Mouse (Mus musculus) forebrain, embryonic 12.5 days (tissue): ENCODE measurements around the gene Rnls. TPM values are rescaled to one million over a fixed set of nuclear protein-coding genes. Genes with fewer than 3 reads are reported as not detected.

Source experiments
- ATAC-seq: fragments of 200-750 bp; cut with Nextera tagmentation; 2 replicates; pipeline ENCODE4 v1.8.0; 2017; ENCODE audit warnings: moderate TSS enrichment; ENCODE audit not compliant: low FRiP score
- H3K27ac ChIP-seq: fragments of 300-500 bp; sonication (generic); 2 replicates; pipeline ENCODE4 v1.5.1; 2016; ENCODE audit warnings: mild to moderate bottlenecking
- H3K27me3 ChIP-seq: fragments of 300-500 bp; sonication (generic); 2 replicates; pipeline ENCODE4 v1.6.1; 2016; ENCODE audit warnings: mild to moderate bottlenecking
- H3K36me3 ChIP-seq: fragments of 300-500 bp; sonication (generic); replicated peaks from 2 replicates; pipeline ENCODE4 v1.6.1; 2016; ENCODE audit warnings: mild to moderate bottlenecking
- H3K4me1 ChIP-seq: fragments of 300-500 bp; sonication (generic); 2 replicates; pipeline ENCODE4 v1.6.1; 2016
- H3K4me2 ChIP-seq: fragments of 300-500 bp; sonication (generic); 2 replicates; pipeline ENCODE4 v1.6.1; 2016; ENCODE audit warnings: mild to moderate bottlenecking, moderate library complexity
- H3K4me3 ChIP-seq: fragments of 300-500 bp; sonication (generic); replicated peaks from 2 replicates; pipeline ENCODE4 v1.5.1; 2016; ENCODE audit warnings: mild to moderate bottlenecking
- H3K9ac ChIP-seq: fragments of 300-500 bp; sonication (generic); 2 replicates; pipeline ENCODE4 v1.6.1; 2016; ENCODE audit warnings: mild to moderate bottlenecking
- H3K9me3 ChIP-seq: fragments of 300-500 bp; sonication (generic); 2 replicates; pipeline ENCODE4 v1.6.1; 2016
- WGBS: fragments of 180-500 bp; shearing (Covaris S2); methylation state at CpG from one replicate; pipeline ENCODE4 v1.1.7; 2016; 5-methylcytosine and 5-hydroxymethylcytosine counted together
- polyA plus RNA-seq: library from polyadenylated mRNA; unstranded; fragments of >200 nt; fragmentation: Nextera tagmentation; extraction: Ambion mirVana; gene quantifications from 2 replicates; pipeline ENCODE4 v1.2.1, GENCODE M21; 2016

The Rnls gene
- polyA plus RNA-seq, 1 experiment from 2014 or later: 6.2 TPM

DNA sequence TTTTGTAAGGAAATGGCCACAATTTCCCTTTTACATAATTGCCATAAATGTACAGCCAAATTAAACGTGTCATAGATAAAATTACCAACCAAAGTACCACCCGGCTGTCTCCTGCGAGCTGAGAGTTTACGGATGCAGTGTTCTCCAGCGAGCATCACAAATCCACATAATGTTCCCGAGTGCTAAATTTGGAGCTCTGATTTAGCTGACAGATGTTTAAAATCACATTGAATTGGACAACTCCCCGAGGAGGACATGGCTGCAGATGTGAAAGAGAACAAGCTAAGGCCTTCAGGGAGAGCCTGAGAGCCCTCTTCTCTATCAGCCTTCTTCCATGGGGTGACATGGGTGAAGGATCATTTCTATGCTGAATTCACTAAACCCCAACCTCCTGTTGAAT is 278.3 kb downstream of the Rnls start:
- no peaks in the 10 kb centered on the region for H3K9me3 ChIP-seq
- no peak overlapping the region for H3K4me3 ChIP-seq
- H3K4me1 ChIP-seq: peaks cover 6% of the 10 kb centered on the region; the same call in 1 of the 2 replicates
- no peak overlapping the region for H3K9ac ChIP-seq
- no peaks in the 10 kb centered on the region for H3K36me3 ChIP-seq
- ATAC-seq: no peak
- no peak overlapping the region for H3K27ac ChIP-seq
- H3K4me2 ChIP-seq: no peak overlapping the region
- WGBS: 84% methylated on average over 7 of the region's 7 CpGs
- H3K27me3 ChIP-seq: no peaks in the 10 kb centered on the region

DNA sequence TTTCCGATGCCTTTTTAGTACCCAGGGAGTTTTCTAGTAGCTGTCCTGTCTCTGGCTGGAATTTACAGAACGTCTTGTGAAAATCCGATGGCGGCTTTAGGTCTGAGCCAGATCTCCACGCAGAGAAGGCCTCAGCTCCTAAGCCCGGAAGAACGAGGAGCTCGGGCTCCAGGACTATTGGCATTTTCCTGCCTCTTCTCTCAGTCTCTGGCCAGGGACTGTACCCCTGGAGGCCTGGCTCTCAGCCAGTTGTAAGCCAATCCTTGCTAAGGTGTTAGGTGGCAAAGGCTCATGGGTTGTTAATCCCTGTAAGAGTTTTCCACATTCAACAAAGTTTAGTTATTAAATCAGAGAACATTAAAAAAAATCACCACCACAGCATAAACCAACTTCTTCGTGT is 281.7 kb downstream of the Rnls start:
- peaks cover 6% of the 10 kb centered on the region; the same call in 1 of the 2 replicates for H3K4me1 ChIP-seq
- H3K27ac ChIP-seq: no peak overlapping the region
- no peaks in the 10 kb centered on the region for H3K36me3 ChIP-seq
- no peak overlapping the region for H3K4me2 ChIP-seq
- no peak for ATAC-seq
- no peak overlapping the region for H3K9ac ChIP-seq
- 84% methylated on average over 9 of the region's 9 CpGs for WGBS
- H3K27me3 ChIP-seq: no peaks in the 10 kb centered on the region
- H3K4me3 ChIP-seq: no peak overlapping the region
- no peaks in the 10 kb centered on the region for H3K9me3 ChIP-seq

DNA sequence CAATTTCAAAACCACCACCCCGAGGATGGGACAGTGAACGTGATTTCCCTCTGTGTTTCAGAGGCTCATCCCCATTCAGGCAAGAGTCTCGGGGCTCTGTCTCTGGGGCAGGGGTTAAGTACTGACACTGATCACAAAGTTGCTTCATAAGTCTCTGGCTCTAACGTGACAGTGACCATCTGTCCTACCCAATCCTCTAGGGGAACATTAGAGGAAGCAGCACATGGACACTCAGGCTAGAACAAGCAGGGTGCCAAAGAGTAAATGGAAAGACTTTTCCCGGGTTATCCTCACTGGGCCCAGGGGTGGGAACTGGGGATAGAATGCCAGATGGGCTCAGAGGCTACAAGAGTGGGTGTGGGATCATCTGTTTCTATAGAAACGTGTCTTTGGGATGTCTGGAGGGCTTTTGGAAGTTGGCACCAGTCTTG is 282.1 kb downstream of the Rnls start:
- Histone ChIP-seq H3K4me3 (no peak overlapping the region), H3K4me2 (no peak overlapping the region), H3K9ac (no peak overlapping the region), H3K36me3 (no peaks in the 10 kb centered on the region), H3K9me3 (no peaks in the 10 kb centered on the region), H3K4me1 (peaks cover 6% of the 10 kb centered on the region; the same call in 1 of the 2 replicates), H3K27ac (no peak overlapping the region), H3K27me3 (no peaks in the 10 kb centered on the region)
- WGBS: 71% methylated on average over 6 of the region's 6 CpGs
- 0 out of 2 replicates have a peak, but pooled peaks have one; percentile 9 for ATAC-seq

DNA sequence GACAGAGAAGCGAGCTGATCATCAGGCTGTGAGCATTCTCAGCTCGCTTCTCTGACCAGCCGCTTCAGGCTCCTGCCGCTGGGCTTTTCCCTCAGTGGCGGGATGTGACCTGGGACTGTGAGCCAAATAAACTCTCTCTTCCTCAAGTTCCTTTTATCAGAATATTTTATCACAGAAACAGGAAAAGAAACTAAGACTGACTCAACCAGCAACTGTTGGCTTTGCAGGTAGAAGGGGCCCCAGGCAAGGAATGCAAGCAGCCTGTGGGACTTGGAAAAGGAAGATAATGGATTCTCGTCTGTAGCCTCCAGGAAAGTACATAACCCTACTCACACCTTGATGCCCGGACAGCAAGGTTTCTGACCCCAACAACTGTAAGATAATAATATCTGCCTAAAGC is 283.0 kb downstream of the Rnls start:
- Histone ChIP-seq H3K4me1 (peaks cover 6% of the 10 kb centered on the region; the same call in 1 of the 2 replicates), H3K9ac (no peak overlapping the region), H3K27me3 (no peaks in the 10 kb centered on the region), H3K9me3 (no peaks in the 10 kb centered on the region), H3K4me3 (no peak overlapping the region), H3K27ac (no peak overlapping the region), H3K36me3 (no peaks in the 10 kb centered on the region), H3K4me2 (no peak overlapping the region)
- WGBS: 88% methylated on average over 7 of the region's 7 CpGs
- ATAC-seq: no peak

GRCm38 (mm10) chr19:33103851-33104250 is 288.2 kb downstream of the Rnls start:
- no peak for ATAC-seq
- WGBS: 91% methylated on average over 6 of the region's 6 CpGs
- Histone ChIP-seq H3K4me3 (no peak overlapping the region), H3K9ac (no peak overlapping the region), H3K4me2 (no peak overlapping the region), H3K4me1 (peaks cover 34% of the 10 kb centered on the region), H3K36me3 (no peaks in the 10 kb centered on the region), H3K27me3 (no peaks in the 10 kb centered on the region), H3K9me3 (no peaks in the 10 kb centered on the region), H3K27ac (no peak overlapping the region)

- Histone ChIP-seq H3K4me1 (peaks cover 42% of the 10 kb centered on the region), H3K9ac (no peak overlapping the region), H3K27ac (no peak overlapping the region), H3K4me2 (no peak overlapping the region), H3K27me3 (no peaks in the 10 kb centered on the region), H3K36me3 (no peaks in the 10 kb centered on the region), H3K9me3 (no peaks in the 10 kb centered on the region), H3K4me3 (no peak overlapping the region)
- ATAC-seq: no peak
- 83% methylated on average over 7 of the region's 7 CpGs for WGBS
These were observed 289.3 kb downstream of the Rnls start for GRCm38 (mm10) chr19:33102783-33103139.

- 69% methylated on average over 7 of the region's 7 CpGs for WGBS
- ATAC-seq: no peak
- H3K4me3 ChIP-seq: no peak overlapping the region
- no peak overlapping the region for H3K27ac ChIP-seq
- H3K27me3 ChIP-seq: no peaks in the 10 kb centered on the region
- H3K4me2 ChIP-seq: no peak overlapping the region
- peaks cover 42% of the 10 kb centered on the region for H3K4me1 ChIP-seq
- no peaks in the 10 kb centered on the region for H3K9me3 ChIP-seq
- H3K36me3 ChIP-seq: no peaks in the 10 kb centered on the region
- H3K9ac ChIP-seq: no peak overlapping the region
These were observed 289.9 kb downstream of the Rnls start for GRCm38 (mm10) chr19:33102008-33102782.

- no peak for ATAC-seq
- Histone ChIP-seq H3K27ac (no peak overlapping the region), H3K9me3 (no peaks in the 10 kb centered on the region), H3K4me3 (no peak overlapping the region), H3K27me3 (no peaks in the 10 kb centered on the region), H3K36me3 (no peaks in the 10 kb centered on the region), H3K4me1 (peaks cover 42% of the 10 kb centered on the region), H3K4me2 (no peak overlapping the region), H3K9ac (no peak overlapping the region)
- 50% methylated on average over 13 of the region's 13 CpGs for WGBS
These were observed 290.7 kb downstream of the Rnls start for GRCm38 (mm10) chr19:33101093-33102007.

GRCm38 (mm10) chr19:33100598-33100997 is 291.5 kb downstream of the Rnls start:
- H3K27me3 ChIP-seq: no peaks in the 10 kb centered on the region
- no peak overlapping the region for H3K4me2 ChIP-seq
- H3K4me1 ChIP-seq: peaks cover 42% of the 10 kb centered on the region
- H3K27ac ChIP-seq: no peak overlapping the region
- 68% methylated on average over 3 of the region's 3 CpGs for WGBS
- no peaks in the 10 kb centered on the region for H3K9me3 ChIP-seq
- no peak overlapping the region for H3K9ac ChIP-seq
- ATAC-seq: no peak; the same call in 1 of the 2 replicates
- H3K36me3 ChIP-seq: no peaks in the 10 kb centered on the region
- no peak overlapping the region for H3K4me3 ChIP-seq

DNA sequence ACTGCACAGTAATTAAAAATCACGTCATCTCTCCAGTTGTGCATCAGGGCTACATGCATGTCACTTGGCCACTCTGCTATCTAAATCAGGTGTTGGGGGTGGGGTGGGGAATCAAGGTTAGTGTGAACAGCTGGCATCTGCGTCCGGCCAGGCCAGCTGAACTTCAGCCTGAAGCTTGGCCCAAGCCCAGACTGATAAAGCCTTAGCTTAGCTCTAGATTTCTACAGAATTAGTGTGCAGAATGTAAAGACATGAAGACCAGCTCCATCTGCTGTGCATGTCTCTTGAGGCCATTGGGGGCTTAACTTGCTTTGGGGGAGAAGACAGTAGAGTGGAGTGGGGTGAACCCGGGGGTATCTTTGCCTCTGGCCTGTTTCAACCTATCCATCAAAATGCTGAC is 292.1 kb downstream of the Rnls start:
- ATAC-seq: peak; percentile 49
- Histone ChIP-seq H3K9ac (no peak overlapping the region), H3K9me3 (no peaks in the 10 kb centered on the region), H3K36me3 (no peaks in the 10 kb centered on the region), H3K4me3 (no peak overlapping the region), H3K4me2 (no peak overlapping the region), H3K27me3 (no peaks in the 10 kb centered on the region), H3K27ac (no peak overlapping the region), H3K4me1 (peaks cover 42% of the 10 kb centered on the region)
- WGBS: 76% methylated on average over 4 of the region's 4 CpGs

- 22% methylated on average over 9 of the region's 9 CpGs for WGBS
- H3K4me2 ChIP-seq: no peak overlapping the region
- no peak overlapping the region for H3K4me3 ChIP-seq
- no peak for ATAC-seq
- no peak overlapping the region for H3K9ac ChIP-seq
- no peak overlapping the region for H3K27ac ChIP-seq
- no peaks in the 10 kb centered on the region for H3K36me3 ChIP-seq
- peaks cover 42% of the 10 kb centered on the region for H3K4me1 ChIP-seq
- no peaks in the 10 kb centered on the region for H3K27me3 ChIP-seq
- no peaks in the 10 kb centered on the region for H3K9me3 ChIP-seq
These were observed 292.8 kb downstream of the Rnls start for GRCm38 (mm10) chr19:33099201-33099788.

- Histone ChIP-seq H3K4me1 (peaks cover 42% of the 10 kb centered on the region), H3K9me3 (no peaks in the 10 kb centered on the region), H3K9ac (no peak overlapping the region), H3K27ac (no peak overlapping the region), H3K4me3 (no peak overlapping the region), H3K27me3 (no peaks in the 10 kb centered on the region), H3K4me2 (no peak overlapping the region), H3K36me3 (no peaks in the 10 kb centered on the region)
- WGBS: 37% methylated on average over 3 of the region's 3 CpGs
- ATAC-seq: no peak
These were observed 294.4 kb downstream of the Rnls start for GRCm38 (mm10) chr19:33097691-33098090.
